Mouse (Mus musculus) Patski (cell line): Measurements from ENCODE around the gene Egfl8. TPM values are rescaled to one million over a fixed set of nuclear protein-coding genes. Genes with fewer than 3 reads are reported as not detected.
A peak's percentile ranks its signal among the peaks of the same experiment; 100 is the strongest.

Source experiments
- ATAC-seq: fragments of 100-300 bp; one replicate; pipeline ENCODE4 v1.8.0; 2021
- CTCF ChIA-PET: fragments of 350-600 bp; sonication (Branson Sonifier 250); formaldehyde crosslinking; loops from one replicate; lab custom pipeline; 2022; ENCODE audit warnings: inconsistent platforms; lab: Charles Lee
- POLR2A ChIA-PET: fragments of 350-600 bp; sonication (Branson Sonifier 250); formaldehyde crosslinking; loops from one replicate; lab custom pipeline; 2022; ENCODE audit warnings: antibody characterized with exemption, inconsistent platforms; lab: Charles Lee
- DNase-seq: peaks from one replicate; pipeline ENCODE4 v3.0.0-alpha.2; 2011; ENCODE audit warnings: low read depth, low spot score
- H3K27me3 ChIP-seq: fragments of 371-371 bp; one replicate; pipeline ENCODE4 v1.5.1; 2021
- CTCF ChIP-seq: fragments of 100-300 bp; IDR thresholded peaks from one replicate; pipeline ENCODE4 v1.5.1; 2021
- in situ Hi-C: fragments of 300-500 bp; cut with MboI; formaldehyde crosslinking; loops from 3 replicates; pipeline ENCODE4 v1.11.1; 2018; ENCODE audit warnings: low pct_unique_long_range_greater_than_20kb, mixed read lengths
- polyA plus RNA-seq: library from polyadenylated mRNA; unstranded; gene quantifications from one replicate; pipeline ENCODE4 v1.2.3, GENCODE M21; 2021

Gene Egfl8
- polyA plus RNA-seq, 1 experiment from 2014 or later = 2.5 TPM

- TF ChIP-seq CTCF = no peak
- ChIA-PET POLR2A (no interaction called here), CTCF (interaction anchor here (2.3 kb wide), 1 partner anchor 55 kb away, joined by 7 read pairs; no protein-coding TSS in a partner anchor)
- in situ Hi-C loops = no loop called here
- DNase-seq (no peak), ATAC-seq (no peak)
- no peaks in the 10 kb centered on the region for H3K27me3 ChIP-seq
These were observed 41.5 kb upstream of the Egfl8 start for GRCm38 (mm10) chr17:34657271-34657670.

- ChIA-PET POLR2A (no interaction called here), CTCF (interaction anchor here (1.6 to 2.3 kb wide), 2 partner anchors 41 to 55 kb away, joined by 6 to 7 read pairs; no protein-coding TSS in a partner anchor)
- H3K27me3 ChIP-seq = no peaks in the 10 kb centered on the region
- ATAC-seq (no peak), DNase-seq (no peak)
- in situ Hi-C loops = no loop called here
- no peak for TF ChIP-seq CTCF
These were observed 40.9 kb upstream of the Egfl8 start for GRCm38 (mm10) chr17:34656666-34657065.

GRCm38 (mm10) chr17:34655581-34655991 lies 39.8 kb upstream of the Egfl8 start:
- no peak for TF ChIP-seq CTCF
- ATAC-seq (peak; percentile 77), DNase-seq (peak; percentile 96)
- H3K27me3 ChIP-seq = no peaks in the 10 kb centered on the region
- ChIA-PET CTCF (interaction anchor here (1.0 to 2.3 kb wide), 5 partner anchors 11 to 56 kb away, joined by 3 to 7 read pairs (median 4); partner anchors contain the start of gene Fkbpl), POLR2A (interaction anchor here (0.7 to 1.2 kb wide), 2 partner anchors 9 to 29 kb away, joined by 3 read pairs; no protein-coding TSS in a partner anchor)
- in situ Hi-C loops = no loop called here

GRCm38 (mm10) chr17:34655160-34655559 lies 39.4 kb upstream of the Egfl8 start:
- in situ Hi-C loops = no loop called here
- DNase-seq = no peak
- POLR2A ChIA-PET = interaction anchor here (0.7 to 1.2 kb wide), 2 partner anchors 9 to 29 kb away, joined by 3 read pairs; no protein-coding TSS in a partner anchor
- peak; percentile 20 for ATAC-seq
- CTCF ChIA-PET = interaction anchor here (1.0 to 2.3 kb wide), 5 partner anchors 11 to 57 kb away, joined by 3 to 7 read pairs (median 4); partner anchors contain the start of gene Fkbpl
- no peaks in the 10 kb centered on the region for H3K27me3 ChIP-seq
- TF ChIP-seq CTCF = no peak

GRCm38 (mm10) chr17:34654392-34654791 lies 38.6 kb upstream of the Egfl8 start:
- DNase-seq = no peak
- no peaks in the 10 kb centered on the region for H3K27me3 ChIP-seq
- in situ Hi-C loops = no loop called here
- no peak for ATAC-seq
- ChIA-PET CTCF (interaction anchor here (1.4 kb wide), 1 partner anchor 58 kb away, joined by 5 read pairs; no protein-coding TSS in a partner anchor), POLR2A (no interaction called here)
- TF ChIP-seq CTCF = no peak

- no peak for TF ChIP-seq CTCF
- ATAC-seq (no peak), DNase-seq (no peak)
- CTCF ChIA-PET = interaction anchor here (1.3 to 1.4 kb wide), 2 partner anchors 27 to 58 kb away, joined by 5 read pairs; no protein-coding TSS in a partner anchor
- POLR2A ChIA-PET = no interaction called here
- no peaks in the 10 kb centered on the region for H3K27me3 ChIP-seq
- in situ Hi-C loops = no loop called here
These were observed 38.0 kb upstream of the Egfl8 start for GRCm38 (mm10) chr17:34653746-34654285.

- TF ChIP-seq CTCF = no peak
- in situ Hi-C loops = no loop called here
- CTCF ChIA-PET = interaction anchor here (1.3 to 2.3 kb wide), 3 partner anchors 27 to 59 kb away, joined by 5 to 7 read pairs (median 5); no protein-coding TSS in a partner anchor
- ATAC-seq (no peak), DNase-seq (no peak)
- POLR2A ChIA-PET = no interaction called here
- no peaks in the 10 kb centered on the region for H3K27me3 ChIP-seq
These were observed 37.2 kb upstream of the Egfl8 start for GRCm38 (mm10) chr17:34652985-34653384.

GRCm38 (mm10) chr17:34652546-34652945 lies 36.8 kb upstream of the Egfl8 start:
- ChIA-PET POLR2A (no interaction called here), CTCF (interaction anchor here (1.3 to 2.3 kb wide), 2 partner anchors 26 to 34 kb away, joined by 5 to 7 read pairs; no protein-coding TSS in a partner anchor)
- no peaks in the 10 kb centered on the region for H3K27me3 ChIP-seq
- in situ Hi-C loops = no loop called here
- no peak for DNase-seq
- no peak for TF ChIP-seq CTCF
- no peak for ATAC-seq

GRCm38 (mm10) chr17:34651507-34652221 lies 35.9 kb upstream of the Egfl8 start:
- no peaks in the 10 kb centered on the region for H3K27me3 ChIP-seq
- ChIA-PET POLR2A (interaction anchor here (1.2 to 1.4 kb wide), 2 partner anchors 25 to 46 kb away, joined by 3 to 7 read pairs; no protein-coding TSS in a partner anchor), CTCF (interaction anchor here (2.3 kb wide), 1 partner anchor 33 kb away, joined by 7 read pairs; no protein-coding TSS in a partner anchor)
- DNase-seq = no peak
- TF ChIP-seq CTCF = no peak
- in situ Hi-C loops = no loop called here
- ATAC-seq = no peak

GRCm38 (mm10) chr17:34650781-34651180 lies 35.0 kb upstream of the Egfl8 start:
- in situ Hi-C loops = no loop called here
- ChIA-PET POLR2A (interaction anchor here (1.2 to 1.4 kb wide), 3 partner anchors 24 to 45 kb away, joined by 3 to 7 read pairs (median 3); no protein-coding TSS in a partner anchor), CTCF (interaction anchor here (2.3 kb wide), 1 partner anchor 32 kb away, joined by 7 read pairs; no protein-coding TSS in a partner anchor)
- ATAC-seq = no peak
- H3K27me3 ChIP-seq = no peaks in the 10 kb centered on the region
- no peak for TF ChIP-seq CTCF
- no peak for DNase-seq
